Mouse (Mus musculus): ENCODE data around the gene Ptgis. TPM values are rescaled to one million over a fixed set of nuclear protein-coding genes. Genes with fewer than 3 reads are reported as not detected.

Ptgis gene
- polyA plus RNA-seq, 1 experiment from 2014 or later = 12.0 TPM

DNA sequence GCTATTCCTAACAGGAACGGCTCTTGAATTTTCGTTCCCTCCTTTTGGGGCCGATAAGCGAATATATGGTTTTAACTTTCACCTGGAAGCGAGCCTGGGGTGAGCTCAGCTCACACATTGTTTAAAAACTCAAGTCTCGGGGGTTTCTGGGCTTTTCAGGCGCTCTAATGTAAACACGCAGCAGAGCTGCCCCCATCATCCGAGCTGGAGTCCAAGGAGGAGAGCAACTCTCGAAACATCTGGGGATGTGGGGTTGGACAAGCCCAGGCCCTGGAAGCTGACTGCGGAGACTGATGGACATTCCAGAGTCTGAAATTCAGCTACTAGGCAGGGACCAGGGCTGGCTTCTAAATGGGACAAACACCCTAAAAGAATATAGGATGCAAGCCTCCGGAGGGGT, 1.1 kb downstream of the Ptgis start:
- Histone ChIP-seq H3K27ac (ENCODE audit: low read length) (peak overlapping the region; percentile 15; the same call in 1 of the 2 replicates), H3K27me3 (replicated peaks; ENCODE audit: control insufficient read depth, insufficient read depth, low read length) (peaks cover 8% of the 10 kb centered on the region; the same call in 1 of the 2 replicates), H3K4me1 (ENCODE audit: control insufficient read depth, insufficient read depth, low read length) (peaks cover 11% of the 10 kb centered on the region), H3K36me3 (ENCODE audit: control insufficient read depth, insufficient read depth, low read length) (no peaks in the 10 kb centered on the region), H3K4me2 (ENCODE audit: low read depth, low read length) (peak overlapping the region; percentile 73), H3K9ac (ENCODE audit: low read depth, low read length) (peak overlapping the region; percentile 30; the same call in 1 of the 2 replicates), H3K9me3 (ENCODE audit: control insufficient read depth, low read length) (no peaks in the 10 kb centered on the region), H3K4me3 (ENCODE audit: low read length) (peak overlapping the region; percentile 54)
- WGBS = 21% methylated on average over 12 of the region's 12 CpGs
- ATAC-seq = no peak

DNA sequence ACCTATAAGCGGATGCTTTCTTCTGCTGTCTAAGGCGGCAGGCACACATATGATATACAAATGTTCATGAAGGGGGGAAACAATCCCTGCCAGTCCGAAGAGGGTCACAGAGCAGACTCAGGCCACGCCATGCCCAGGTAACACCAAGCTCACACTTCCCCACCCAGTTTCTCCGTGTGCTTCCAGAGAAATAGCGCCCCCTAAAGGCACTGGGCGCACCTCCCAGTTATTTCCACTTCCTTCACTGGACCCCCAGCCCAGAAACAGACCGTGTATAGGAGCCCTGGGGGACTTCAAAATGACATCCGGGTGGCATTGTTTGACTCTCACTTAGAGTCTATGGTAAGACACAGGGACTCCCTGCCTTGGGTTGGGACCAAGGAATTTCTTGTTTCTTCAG, 3.2 kb downstream of the Ptgis start:
- 79% methylated on average over 9 of the region's 9 CpGs for WGBS
- Histone ChIP-seq H3K9me3 (ENCODE audit: control insufficient read depth, low read length) (no peaks in the 10 kb centered on the region), H3K27ac (ENCODE audit: low read length) (no peak overlapping the region), H3K4me2 (ENCODE audit: low read depth, low read length) (no peak overlapping the region), H3K4me3 (ENCODE audit: low read length) (no peak overlapping the region), H3K4me1 (ENCODE audit: control insufficient read depth, insufficient read depth, low read length) (peaks cover 20% of the 10 kb centered on the region), H3K9ac (ENCODE audit: low read depth, low read length) (no peak overlapping the region), H3K36me3 (ENCODE audit: control insufficient read depth, insufficient read depth, low read length) (no peaks in the 10 kb centered on the region), H3K27me3 (replicated peaks; ENCODE audit: control insufficient read depth, insufficient read depth, low read length) (peaks cover 8% of the 10 kb centered on the region; the same call in 1 of the 2 replicates)
- no peak for ATAC-seq

DNA sequence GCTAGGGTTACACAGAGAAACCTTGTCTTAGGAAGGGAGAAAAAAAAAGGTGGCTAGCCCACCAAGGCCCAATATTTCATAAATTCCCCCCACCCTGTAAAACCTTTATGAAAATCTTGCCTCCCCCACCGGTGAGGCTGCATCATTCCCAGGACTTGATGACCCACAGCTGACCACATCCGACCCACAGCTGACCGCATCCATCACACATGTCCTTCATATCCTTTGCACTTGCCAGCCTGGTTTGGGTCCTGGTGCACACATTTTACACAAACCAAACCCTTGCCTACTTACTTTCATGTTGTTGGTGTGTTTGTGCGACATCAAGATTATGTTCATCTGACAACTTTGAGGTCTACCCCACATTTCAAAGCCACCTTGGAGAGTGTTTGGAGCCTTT, 4.2 kb downstream of the Ptgis start:
- no peaks in the 10 kb centered on the region for H3K9me3 ChIP-seq (ENCODE audit: control insufficient read depth, low read length)
- no peak overlapping the region for H3K4me2 ChIP-seq (ENCODE audit: low read depth, low read length)
- ATAC-seq = no peak
- 97% methylated on average over 4 of the region's 4 CpGs for WGBS
- H3K9ac ChIP-seq (ENCODE audit: low read depth, low read length) = no peak overlapping the region
- H3K4me1 ChIP-seq (ENCODE audit: control insufficient read depth, insufficient read depth, low read length) = peaks cover 23% of the 10 kb centered on the region
- peaks cover 8% of the 10 kb centered on the region; the same call in 1 of the 2 replicates for H3K27me3 ChIP-seq (replicated peaks; ENCODE audit: control insufficient read depth, insufficient read depth, low read length)
- no peak overlapping the region for H3K4me3 ChIP-seq (ENCODE audit: low read length)
- no peak overlapping the region for H3K27ac ChIP-seq (ENCODE audit: low read length)
- H3K36me3 ChIP-seq (ENCODE audit: control insufficient read depth, insufficient read depth, low read length) = no peaks in the 10 kb centered on the region

DNA sequence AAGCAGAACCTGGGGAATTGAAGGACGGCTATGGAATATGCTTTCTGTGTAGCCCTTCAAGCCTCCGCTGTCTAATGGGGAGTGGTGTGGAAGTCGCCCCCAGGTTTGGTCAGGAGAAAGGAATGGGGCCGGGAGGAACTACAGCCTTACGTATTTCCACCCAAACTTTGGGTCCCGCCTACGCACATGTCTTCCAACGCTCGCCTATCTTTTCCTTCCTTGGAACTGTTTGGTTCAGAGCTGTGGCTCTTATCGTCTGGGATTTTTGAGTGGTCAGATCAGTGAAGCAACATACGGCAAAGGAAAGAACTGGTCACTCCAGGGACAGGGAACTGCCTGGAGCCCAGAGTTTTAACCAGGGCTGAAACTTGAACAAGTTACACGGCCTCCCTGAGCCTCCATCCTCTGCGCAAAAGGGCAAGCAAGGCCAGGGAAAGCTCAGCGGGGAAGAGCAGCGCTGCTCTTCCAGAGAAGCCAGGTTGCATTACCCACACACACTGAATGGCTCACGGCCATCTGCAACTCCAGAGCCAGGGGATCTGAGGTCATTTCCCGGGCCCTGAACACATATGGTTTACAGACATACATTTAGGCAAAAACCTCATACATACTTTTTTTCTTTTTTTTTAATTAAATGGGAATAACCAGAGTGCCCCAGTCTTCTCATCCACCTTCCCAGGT, 4.9 kb downstream of the Ptgis start:
- no peak for ATAC-seq
- 73% methylated on average over 17 of the region's 17 CpGs for WGBS
- Histone ChIP-seq H3K4me2 (ENCODE audit: low read depth, low read length) (no peak overlapping the region), H3K27me3 (replicated peaks; ENCODE audit: control insufficient read depth, insufficient read depth, low read length) (peaks cover 8% of the 10 kb centered on the region; the same call in 1 of the 2 replicates), H3K4me3 (ENCODE audit: low read length) (no peak overlapping the region), H3K9me3 (ENCODE audit: control insufficient read depth, low read length) (no peaks in the 10 kb centered on the region), H3K27ac (ENCODE audit: low read length) (no peak overlapping the region), H3K36me3 (ENCODE audit: control insufficient read depth, insufficient read depth, low read length) (no peaks in the 10 kb centered on the region), H3K9ac (ENCODE audit: low read depth, low read length) (no peak overlapping the region), H3K4me1 (ENCODE audit: control insufficient read depth, insufficient read depth, low read length) (peaks cover 17% of the 10 kb centered on the region)

DNA sequence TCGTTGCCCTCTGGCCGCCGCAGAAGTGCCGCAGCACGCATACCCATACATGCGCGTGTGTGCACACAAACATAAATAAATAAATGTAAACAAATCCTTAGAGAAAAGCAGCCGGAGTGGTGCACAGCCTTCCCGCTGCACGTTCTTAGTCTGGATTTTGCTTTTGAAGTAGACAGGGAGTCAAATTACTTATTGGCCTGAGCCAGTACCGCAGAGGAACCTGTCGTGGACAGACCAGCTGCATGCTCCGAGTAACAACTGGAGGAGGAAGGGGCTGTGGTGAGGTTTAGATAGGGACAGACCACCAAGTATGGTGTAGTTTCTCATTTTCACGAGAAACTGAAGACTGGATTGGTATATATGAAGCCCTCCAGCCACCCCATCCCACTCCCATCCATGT, 6.6 kb downstream of the Ptgis start:
- peaks cover 14% of the 10 kb centered on the region for H3K4me1 ChIP-seq (ENCODE audit: control insufficient read depth, insufficient read depth, low read length)
- no peaks in the 10 kb centered on the region for H3K36me3 ChIP-seq (ENCODE audit: control insufficient read depth, insufficient read depth, low read length)
- H3K4me2 ChIP-seq (ENCODE audit: low read depth, low read length) = no peak overlapping the region
- WGBS = 44% methylated on average over 14 of the region's 14 CpGs
- no peak for ATAC-seq
- no peak overlapping the region for H3K27ac ChIP-seq (ENCODE audit: low read length)
- no peaks in the 10 kb centered on the region for H3K9me3 ChIP-seq (ENCODE audit: control insufficient read depth, low read length)
- no peak overlapping the region; the same call in 1 of the 2 replicates for H3K9ac ChIP-seq (ENCODE audit: low read depth, low read length)
- no peak overlapping the region for H3K4me3 ChIP-seq (ENCODE audit: low read length)
- H3K27me3 ChIP-seq (replicated peaks; ENCODE audit: control insufficient read depth, insufficient read depth, low read length) = peaks cover 5% of the 10 kb centered on the region; the same call in 1 of the 2 replicates

DNA sequence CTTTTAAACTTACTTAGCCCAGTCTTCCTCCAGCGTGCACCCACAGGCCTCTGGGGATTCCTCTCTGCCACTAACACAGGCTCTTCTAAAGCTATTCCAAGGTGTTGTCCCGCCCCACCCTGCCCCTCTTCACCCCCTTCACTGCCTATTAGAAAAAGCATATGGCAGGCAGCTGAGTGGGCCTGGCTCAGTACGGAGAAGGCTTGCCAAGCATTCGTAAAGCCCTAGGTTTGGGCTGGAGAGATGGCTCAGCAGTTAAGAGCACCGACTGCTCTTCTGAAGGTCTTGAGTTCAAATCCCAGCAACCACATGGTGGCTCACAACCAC, 7.4 kb downstream of the Ptgis start:
- Histone ChIP-seq H3K27me3 (replicated peaks; ENCODE audit: control insufficient read depth, insufficient read depth, low read length) (no peaks in the 10 kb centered on the region; the same call in 1 of the 2 replicates), H3K36me3 (ENCODE audit: control insufficient read depth, insufficient read depth, low read length) (no peaks in the 10 kb centered on the region), H3K4me2 (ENCODE audit: low read depth, low read length) (no peak overlapping the region), H3K9ac (ENCODE audit: low read depth, low read length) (no peak overlapping the region), H3K4me1 (ENCODE audit: control insufficient read depth, insufficient read depth, low read length) (peaks cover 14% of the 10 kb centered on the region), H3K9me3 (ENCODE audit: control insufficient read depth, low read length) (no peaks in the 10 kb centered on the region), H3K4me3 (ENCODE audit: low read length) (no peak overlapping the region), H3K27ac (ENCODE audit: low read length) (no peak overlapping the region)
- WGBS = 80% methylated on average over 5 of the region's 5 CpGs
- ATAC-seq = no peak

DNA sequence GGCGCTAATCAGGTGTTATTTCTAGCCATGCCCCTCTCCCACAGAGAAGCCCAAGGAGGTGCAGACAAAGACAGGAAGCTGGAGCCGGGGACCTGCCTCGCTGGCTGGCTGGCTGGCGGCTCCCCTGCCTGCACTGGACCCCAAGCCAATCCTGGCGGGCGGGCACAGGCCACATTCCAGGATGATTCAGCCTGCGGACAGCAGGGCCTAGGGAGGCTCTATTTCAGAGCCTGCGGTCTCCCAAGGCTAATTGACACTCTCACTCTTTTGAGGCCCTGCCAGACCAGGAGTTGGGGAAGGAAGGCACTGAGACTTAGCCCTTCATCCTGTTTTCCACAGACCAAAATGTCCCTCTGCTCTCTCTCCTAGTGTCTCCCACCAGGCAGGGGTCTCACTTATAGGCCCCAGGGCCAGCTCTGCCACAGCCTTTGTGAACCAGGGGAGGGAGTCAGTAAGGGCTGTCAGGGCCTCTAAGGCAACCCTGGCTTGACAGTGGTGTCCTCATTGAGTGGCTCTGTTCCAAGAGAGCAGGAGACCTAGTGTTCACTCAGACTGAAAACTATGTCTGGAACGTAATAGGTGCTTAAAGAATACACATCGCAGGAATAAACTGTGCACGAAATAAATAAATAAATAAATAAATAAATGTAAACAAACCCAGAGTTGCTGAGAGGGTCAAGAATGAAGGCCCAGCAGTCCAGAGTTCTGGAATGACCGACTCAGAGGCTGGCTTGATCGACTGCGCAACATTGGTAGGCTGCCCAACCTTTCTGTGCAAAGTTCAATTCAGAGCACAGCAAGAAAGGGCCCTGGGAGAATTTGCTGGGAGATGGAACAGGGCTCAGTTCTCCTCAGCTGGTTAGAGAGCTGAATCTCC, 8.0 kb downstream of the Ptgis start:
- no peaks in the 10 kb centered on the region for H3K27me3 ChIP-seq (replicated peaks; ENCODE audit: control insufficient read depth, insufficient read depth, low read length)
- H3K4me1 ChIP-seq (ENCODE audit: control insufficient read depth, insufficient read depth, low read length) = peaks cover 14% of the 10 kb centered on the region
- 53% methylated on average over 14 of the region's 14 CpGs for WGBS
- H3K9ac ChIP-seq (ENCODE audit: low read depth, low read length) = no peak overlapping the region
- H3K9me3 ChIP-seq (ENCODE audit: control insufficient read depth, low read length) = no peaks in the 10 kb centered on the region
- no peak overlapping the region for H3K4me2 ChIP-seq (ENCODE audit: low read depth, low read length)
- no peak for ATAC-seq
- H3K4me3 ChIP-seq (ENCODE audit: low read length) = no peak overlapping the region
- H3K27ac ChIP-seq (ENCODE audit: low read length) = no peak overlapping the region
- no peaks in the 10 kb centered on the region for H3K36me3 ChIP-seq (ENCODE audit: control insufficient read depth, insufficient read depth, low read length)

DNA sequence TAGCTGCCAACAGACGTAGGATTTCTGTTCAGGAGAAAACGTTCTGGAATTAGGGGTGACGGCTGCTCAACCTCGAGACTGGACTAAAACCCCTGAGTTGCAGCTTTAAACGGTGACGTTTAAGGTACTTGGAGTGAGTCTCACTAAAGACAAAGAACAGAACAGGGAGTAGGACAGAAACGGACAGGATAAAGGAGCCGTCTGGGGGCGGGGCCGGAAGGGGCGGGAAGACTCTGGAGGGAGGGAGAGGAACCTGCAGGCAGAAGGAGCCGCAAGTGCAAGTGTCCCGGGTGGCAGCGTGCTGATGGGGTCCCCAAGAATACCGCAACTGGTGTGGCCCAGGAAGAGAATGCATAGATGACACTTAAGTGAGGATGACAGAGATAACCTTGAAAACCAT, 9.8 kb downstream of the Ptgis start:
- Histone ChIP-seq H3K27ac (ENCODE audit: low read length) (no peak overlapping the region), H3K4me3 (ENCODE audit: low read length) (peak overlapping the region; percentile 21), H3K9me3 (ENCODE audit: control insufficient read depth, low read length) (no peaks in the 10 kb centered on the region), H3K27me3 (replicated peaks; ENCODE audit: control insufficient read depth, insufficient read depth, low read length) (no peaks in the 10 kb centered on the region), H3K4me2 (ENCODE audit: low read depth, low read length) (peak overlapping the region; percentile 30; the same call in 1 of the 2 replicates), H3K9ac (ENCODE audit: low read depth, low read length) (0 out of 2 replicates have a peak overlapping the region, but pooled peaks have one; percentile 10), H3K4me1 (ENCODE audit: control insufficient read depth, insufficient read depth, low read length) (peaks cover 14% of the 10 kb centered on the region), H3K36me3 (ENCODE audit: control insufficient read depth, insufficient read depth, low read length) (no peaks in the 10 kb centered on the region)
- 7% methylated on average over 15 of the region's 15 CpGs for WGBS
- no peak for ATAC-seq

DNA sequence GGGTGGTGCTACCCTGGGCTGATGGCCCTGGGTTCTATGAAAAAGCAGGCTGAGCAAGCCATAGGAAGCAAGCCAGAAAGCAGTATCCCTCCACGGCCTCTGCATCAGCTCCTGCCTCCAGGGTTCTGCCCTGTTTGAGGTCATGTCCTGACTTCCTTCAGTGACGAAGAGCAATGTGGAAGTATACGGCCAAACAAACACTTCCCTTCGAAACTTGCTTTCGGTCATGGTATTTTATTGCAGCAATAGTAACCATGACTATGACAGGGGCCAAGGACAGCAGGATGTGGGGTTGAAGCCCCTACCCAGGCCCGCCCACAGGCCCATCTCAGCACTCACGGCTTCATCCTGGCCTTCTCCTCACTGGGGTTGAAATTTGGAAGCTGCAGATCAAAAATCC, 15.5 kb downstream of the Ptgis start:
- no peaks in the 10 kb centered on the region for H3K4me1 ChIP-seq (ENCODE audit: control insufficient read depth, insufficient read depth, low read length)
- no peaks in the 10 kb centered on the region for H3K9me3 ChIP-seq (ENCODE audit: control insufficient read depth, low read length)
- WGBS = 64% methylated on average over 7 of the region's 7 CpGs
- no peaks in the 10 kb centered on the region for H3K36me3 ChIP-seq (ENCODE audit: control insufficient read depth, insufficient read depth, low read length)
- H3K9ac ChIP-seq (ENCODE audit: low read depth, low read length) = no peak overlapping the region
- H3K4me2 ChIP-seq (ENCODE audit: low read depth, low read length) = no peak overlapping the region
- ATAC-seq = no peak
- H3K27ac ChIP-seq (ENCODE audit: low read length) = no peak overlapping the region
- H3K4me3 ChIP-seq (ENCODE audit: low read length) = no peak overlapping the region
- H3K27me3 ChIP-seq (replicated peaks; ENCODE audit: control insufficient read depth, insufficient read depth, low read length) = no peaks in the 10 kb centered on the region

Measured in intestine, embryonic 16.5 days (tissue).